Mouse (Mus musculus): ENCODE results near the gene Pxylp1.

DNA sequence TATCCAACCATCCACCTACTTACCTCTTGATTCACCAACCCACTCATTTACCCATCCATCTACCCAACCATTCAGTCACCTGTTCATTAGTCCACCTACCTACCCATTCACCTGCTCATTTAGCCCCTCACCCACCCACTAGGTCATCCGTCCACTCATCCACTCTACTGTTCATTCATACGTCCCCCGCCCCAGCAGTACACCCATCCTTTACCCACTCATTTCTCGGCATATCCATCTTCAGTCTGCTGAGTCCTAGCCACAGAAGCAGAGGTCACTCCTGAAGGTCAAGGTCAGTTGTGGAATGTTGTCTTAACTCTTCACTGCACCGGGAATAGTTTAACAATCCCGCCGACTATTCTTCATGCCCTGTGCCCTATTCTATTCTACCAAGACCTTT is 23.6 kb upstream of the Pxylp1 start:
- no peak for TF ChIP-seq POLR2A (IDR thresholded peaks at IDR 0.05; ENCODE audit: borderline replicate concordance, extremely low read depth, insufficient read depth, insufficient read length, poor library complexity, severe bottlenecking)
- TF ChIP-seq CTCF (IDR thresholded peaks at IDR 0.05; ENCODE audit: borderline replicate concordance, extremely low read depth, insufficient read depth, insufficient read length), result no peak

Measured in brain, embryonic 14.5 days (tissue).